Mouse (Mus musculus) urinary bladder, adult 2 months (tissue): ENCODE data around the gene Blzf1. TPM values are rescaled to one million over a fixed set of nuclear protein-coding genes. Genes with fewer than 3 reads are reported as not detected.

Source experiments
- DNase-seq: peaks from one replicate; pipeline ENCODE4 v3.0.0; 2022; ENCODE audit warnings: low spot score
- polyA plus RNA-seq: library from polyadenylated mRNA; depleted of rRNA; stranded (reverse); fragments of >200 nt; gene quantifications from 2 replicates; pipeline ENCODE4 v1.2.3, GENCODE M21; 2012; rRNA removed

Blzf1 gene
- 21.2 and 23.4 TPM in 2 replicates for polyA plus RNA-seq

- peak; percentile 71 for DNase-seq
These were observed at the start of gene Blzf1 for GRCm38 (mm10) chr1:164307124-164307751. Gene Blzf1, minus strand, starts transcription at chr1:164307489.

- no peak for DNase-seq
These were observed 46.2 kb upstream of the Blzf1 start for GRCm38 (mm10) chr1:164353443-164353842.

- no peak for DNase-seq
These were observed 34.9 kb upstream of the Blzf1 start for GRCm38 (mm10) chr1:164342161-164342560.

- DNase-seq: no peak
These were observed 28.6 kb upstream of the Blzf1 start for GRCm38 (mm10) chr1:164335846-164336245.

GRCm38 (mm10) chr1:164335435-164335834 is 28.1 kb upstream of the Blzf1 start:
- DNase-seq: no peak

GRCm38 (mm10) chr1:164332559-164332958 is 25.3 kb upstream of the Blzf1 start:
- no peak for DNase-seq

- no peak for DNase-seq
These were observed 20.5 kb upstream of the Blzf1 start for GRCm38 (mm10) chr1:164327764-164328163.

- no peak for DNase-seq
These were observed 19.4 kb upstream of the Blzf1 start for GRCm38 (mm10) chr1:164326600-164327155.

GRCm38 (mm10) chr1:164324878-164325277 is 17.6 kb upstream of the Blzf1 start:
- DNase-seq: no peak

- no peak for DNase-seq
These were observed 16.9 kb upstream of the Blzf1 start for GRCm38 (mm10) chr1:164324221-164324620.

- no peak for DNase-seq
These were observed 15.8 kb upstream of the Blzf1 start for GRCm38 (mm10) chr1:164322987-164323650.

- DNase-seq: no peak
These were observed 14.1 kb upstream of the Blzf1 start for GRCm38 (mm10) chr1:164321408-164321807.

- no peak for DNase-seq
These were observed 13.4 kb upstream of the Blzf1 start for GRCm38 (mm10) chr1:164320731-164321130.

- no peak for DNase-seq
These were observed 12.4 kb upstream of the Blzf1 start for GRCm38 (mm10) chr1:164319542-164320140.

- DNase-seq: no peak
These were observed 11.2 kb upstream of the Blzf1 start for GRCm38 (mm10) chr1:164318474-164318873.

- no peak for DNase-seq
These were observed 10.0 kb upstream of the Blzf1 start for GRCm38 (mm10) chr1:164317261-164317660.

- DNase-seq: peak; percentile 47
These were observed 9.4 kb upstream of the Blzf1 start for GRCm38 (mm10) chr1:164316697-164317096.

GRCm38 (mm10) chr1:164315266-164315665 is 8.0 kb upstream of the Blzf1 start:
- no peak for DNase-seq

- no peak for DNase-seq
These were observed 6.8 kb upstream of the Blzf1 start for GRCm38 (mm10) chr1:164314085-164314484.

GRCm38 (mm10) chr1:164307922-164308321 is 633 bp upstream of the Blzf1 start:
- DNase-seq: no peak

GRCm38 (mm10) chr1:164303821-164304220 is 3.5 kb downstream of the Blzf1 start, which contains the start of gene Nme7:
Gene Nme7, plus strand, starts transcription at chr1:164304121.
- DNase-seq: no peak

- no peak for DNase-seq
These were observed 5.3 kb downstream of the Blzf1 start for GRCm38 (mm10) chr1:164301949-164302348.

- no peak for DNase-seq
These were observed 10.8 kb downstream of the Blzf1 start for GRCm38 (mm10) chr1:164296473-164296872.
